Mouse (Mus musculus): ENCODE results near the gene Zc3h4.

- TF ChIP-seq CTCF (IDR thresholded peaks at IDR 0.05; ENCODE audit: borderline replicate concordance, insufficient read depth, low read depth, low read length) (no peak), POLR2A (IDR thresholded peaks at IDR 0.05; ENCODE audit: borderline replicate concordance, insufficient read depth, low read length) (no peak)
Measured at GRCm38 (mm10) chr7:16472116-16472709, 71.5 kb downstream of the Zc3h4 start.

Measured in cerebellum, adult 2 months (tissue).